Mouse (Mus musculus): ENCODE measurements around the gene Dlg1. TPM values are rescaled to one million over a fixed set of nuclear protein-coding genes. Genes with fewer than 3 reads are reported as not detected.

Dlg1 gene
- polyA plus RNA-seq, 1 experiment from 2014 or later: 28.5 TPM

DNA sequence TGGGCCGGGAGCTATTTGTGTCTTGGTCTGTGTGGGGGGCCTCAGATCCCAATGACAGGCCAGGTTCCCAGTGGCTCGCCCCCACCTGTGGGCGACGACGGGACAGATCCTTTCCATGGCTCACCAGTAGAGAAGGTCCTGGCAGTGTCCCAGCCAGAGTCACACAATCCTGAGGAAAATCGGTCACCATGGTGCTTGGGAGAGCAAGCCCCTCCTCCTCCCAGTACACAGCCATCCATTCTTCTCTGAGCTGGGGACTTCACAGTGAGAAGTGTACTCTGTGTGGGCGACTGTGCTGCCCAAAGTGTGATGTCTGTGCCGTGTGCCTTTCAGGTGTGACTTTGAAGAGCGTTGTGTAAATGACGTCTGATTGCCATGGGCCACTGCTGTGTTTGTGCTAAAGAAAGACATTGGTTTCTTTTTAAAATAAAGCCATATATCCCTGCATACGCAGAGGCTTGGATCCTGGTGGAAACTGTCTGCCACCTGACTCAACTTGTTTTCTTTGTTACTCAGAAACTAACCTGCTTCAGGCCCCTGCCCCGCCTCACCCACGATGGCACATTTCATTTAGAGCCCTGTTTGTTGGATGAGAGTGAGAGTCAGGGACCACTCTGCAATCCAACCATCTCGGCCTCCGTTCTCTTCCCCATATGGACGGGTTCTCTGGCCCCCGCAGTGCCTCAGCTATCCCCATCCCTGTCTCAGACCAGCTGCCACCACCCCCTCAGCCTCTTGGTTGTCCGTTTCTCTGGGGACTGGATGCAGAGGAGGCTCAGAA lies 235.5 kb downstream of the Dlg1 start:
- Histone ChIP-seq H3K4me2 (ENCODE audit: low read length) (no peak overlapping the region), H3K9ac (ENCODE audit: low read length) (no peak overlapping the region), H3K9me3 (ENCODE audit: control insufficient read depth, low read length) (0 out of 2 replicates have a peak, but pooled peaks cover 3% of the 10 kb centered on the region), H3K27me3 (replicated peaks; ENCODE audit: control insufficient read depth, insufficient read depth, low read length) (no peaks in the 10 kb centered on the region), H3K4me1 (replicated peaks; ENCODE audit: control insufficient read depth, insufficient read depth, low read length) (peaks cover 7% of the 10 kb centered on the region; the same call in 1 of the 2 replicates), H3K27ac (ENCODE audit: low read depth) (no peak overlapping the region), H3K36me3 (ENCODE audit: control insufficient read depth, insufficient read depth, low read length) (no peaks in the 10 kb centered on the region), H3K4me3 (ENCODE audit: low read depth, low read length) (no peak overlapping the region)
- DNase-seq (ENCODE audit: low spot score) (no peak), ATAC-seq (replicated peaks; ENCODE audit: low FRiP score, low TSS enrichment, low read depth) (no peak)
- 83% methylated on average over 18 of the region's 18 CpGs for WGBS

DNA sequence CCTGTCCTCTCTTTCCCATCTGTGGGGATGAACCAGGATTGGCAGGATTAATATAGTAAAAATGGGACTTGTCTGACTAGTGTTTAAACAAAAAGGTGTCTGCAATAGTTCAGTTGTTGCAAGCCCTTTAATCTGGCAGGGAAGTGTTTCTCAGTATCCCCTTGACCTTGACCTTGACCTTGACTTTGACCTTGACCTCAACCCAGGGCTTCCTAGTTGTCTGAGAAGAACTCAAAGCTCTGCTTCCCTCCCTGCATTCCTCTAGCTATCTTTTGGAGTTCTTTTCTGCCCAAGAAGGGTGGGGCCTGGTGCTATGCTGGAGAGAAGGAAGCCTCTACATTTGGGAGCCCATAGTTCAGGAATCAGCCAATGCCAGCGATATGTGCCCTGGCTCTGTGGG lies 238.6 kb downstream of the Dlg1 start:
- WGBS: 94% methylated on average over 1 of the region's 1 CpGs
- no peaks in the 10 kb centered on the region for H3K36me3 ChIP-seq (ENCODE audit: control insufficient read depth, insufficient read depth, low read length)
- no peaks in the 10 kb centered on the region for H3K27me3 ChIP-seq (replicated peaks; ENCODE audit: control insufficient read depth, insufficient read depth, low read length)
- ATAC-seq (replicated peaks; ENCODE audit: low FRiP score, low TSS enrichment, low read depth): no peak
- H3K4me2 ChIP-seq (ENCODE audit: low read length): no peak overlapping the region
- H3K9me3 ChIP-seq (ENCODE audit: control insufficient read depth, low read length): 0 out of 2 replicates have a peak, but pooled peaks cover 3% of the 10 kb centered on the region
- peaks cover 11% of the 10 kb centered on the region for H3K4me1 ChIP-seq (replicated peaks; ENCODE audit: control insufficient read depth, insufficient read depth, low read length)
- no peak for DNase-seq (ENCODE audit: low spot score)
- no peak overlapping the region for H3K27ac ChIP-seq (ENCODE audit: low read depth)
- H3K4me3 ChIP-seq (ENCODE audit: low read depth, low read length): no peak overlapping the region
- H3K9ac ChIP-seq (ENCODE audit: low read length): no peak overlapping the region

DNA sequence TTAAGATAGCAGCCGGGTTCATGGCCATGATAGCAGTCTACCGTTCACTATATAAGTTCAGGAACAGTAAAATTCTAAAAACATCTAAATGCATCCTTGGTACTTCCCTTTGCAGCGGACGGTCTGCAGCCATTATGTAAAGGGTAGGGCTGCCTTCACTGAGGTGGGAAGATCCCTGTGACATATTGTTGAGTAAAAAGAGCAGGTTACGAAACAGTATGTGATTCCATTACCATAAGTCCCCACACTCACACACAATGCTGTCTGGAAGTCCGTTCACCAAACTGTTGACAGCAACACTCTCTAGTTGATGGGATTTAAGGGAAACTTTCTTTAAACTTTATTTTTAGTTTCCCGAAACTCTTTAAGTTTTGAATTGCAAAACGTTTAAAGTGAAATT lies 240.0 kb downstream of the Dlg1 start:
- Histone ChIP-seq H3K4me2 (ENCODE audit: low read length) (no peak overlapping the region), H3K27ac (ENCODE audit: low read depth) (no peak overlapping the region), H3K27me3 (replicated peaks; ENCODE audit: control insufficient read depth, insufficient read depth, low read length) (no peaks in the 10 kb centered on the region), H3K9me3 (ENCODE audit: control insufficient read depth, low read length) (0 out of 2 replicates have a peak, but pooled peaks cover 3% of the 10 kb centered on the region), H3K4me3 (ENCODE audit: low read depth, low read length) (no peak overlapping the region), H3K36me3 (ENCODE audit: control insufficient read depth, insufficient read depth, low read length) (no peaks in the 10 kb centered on the region), H3K9ac (ENCODE audit: low read length) (no peak overlapping the region), H3K4me1 (replicated peaks; ENCODE audit: control insufficient read depth, insufficient read depth, low read length) (peaks cover 6% of the 10 kb centered on the region)
- ATAC-seq (replicated peaks; ENCODE audit: low FRiP score, low TSS enrichment, low read depth) (no peak), DNase-seq (ENCODE audit: low spot score) (no peak)
- 85% methylated on average over 8 of the region's 8 CpGs for WGBS

DNA sequence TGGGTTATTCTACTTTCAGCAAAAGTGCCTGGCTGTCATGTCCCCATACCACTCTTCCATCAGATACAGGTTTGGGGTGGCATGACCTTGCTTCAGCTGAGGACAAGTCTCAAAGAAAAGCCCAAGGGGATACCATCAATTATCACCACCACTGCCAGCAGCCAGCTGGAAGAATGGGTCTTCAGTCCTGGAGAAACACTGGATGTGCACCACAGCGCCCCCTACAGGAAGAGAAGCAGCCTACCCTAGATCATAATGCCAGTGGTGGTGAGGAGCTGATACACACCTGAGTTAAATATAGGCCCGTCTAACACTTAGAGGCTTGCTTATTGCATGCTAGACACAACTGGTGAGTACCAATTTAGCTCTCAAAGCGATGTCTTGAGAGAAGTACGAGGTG lies 242.1 kb downstream of the Dlg1 start:
- no peaks in the 10 kb centered on the region for H3K9me3 ChIP-seq (ENCODE audit: control insufficient read depth, low read length)
- no peak overlapping the region for H3K4me2 ChIP-seq (ENCODE audit: low read length)
- H3K9ac ChIP-seq (ENCODE audit: low read length): no peak overlapping the region
- H3K4me3 ChIP-seq (ENCODE audit: low read depth, low read length): no peak overlapping the region
- 74% methylated on average over 4 of the region's 4 CpGs for WGBS
- ATAC-seq (replicated peaks; ENCODE audit: low FRiP score, low TSS enrichment, low read depth): no peak
- DNase-seq (ENCODE audit: low spot score): no peak
- no peaks in the 10 kb centered on the region for H3K27me3 ChIP-seq (replicated peaks; ENCODE audit: control insufficient read depth, insufficient read depth, low read length)
- H3K36me3 ChIP-seq (ENCODE audit: control insufficient read depth, insufficient read depth, low read length): no peaks in the 10 kb centered on the region
- peaks cover 6% of the 10 kb centered on the region for H3K4me1 ChIP-seq (replicated peaks; ENCODE audit: control insufficient read depth, insufficient read depth, low read length)
- H3K27ac ChIP-seq (ENCODE audit: low read depth): no peak overlapping the region

DNA sequence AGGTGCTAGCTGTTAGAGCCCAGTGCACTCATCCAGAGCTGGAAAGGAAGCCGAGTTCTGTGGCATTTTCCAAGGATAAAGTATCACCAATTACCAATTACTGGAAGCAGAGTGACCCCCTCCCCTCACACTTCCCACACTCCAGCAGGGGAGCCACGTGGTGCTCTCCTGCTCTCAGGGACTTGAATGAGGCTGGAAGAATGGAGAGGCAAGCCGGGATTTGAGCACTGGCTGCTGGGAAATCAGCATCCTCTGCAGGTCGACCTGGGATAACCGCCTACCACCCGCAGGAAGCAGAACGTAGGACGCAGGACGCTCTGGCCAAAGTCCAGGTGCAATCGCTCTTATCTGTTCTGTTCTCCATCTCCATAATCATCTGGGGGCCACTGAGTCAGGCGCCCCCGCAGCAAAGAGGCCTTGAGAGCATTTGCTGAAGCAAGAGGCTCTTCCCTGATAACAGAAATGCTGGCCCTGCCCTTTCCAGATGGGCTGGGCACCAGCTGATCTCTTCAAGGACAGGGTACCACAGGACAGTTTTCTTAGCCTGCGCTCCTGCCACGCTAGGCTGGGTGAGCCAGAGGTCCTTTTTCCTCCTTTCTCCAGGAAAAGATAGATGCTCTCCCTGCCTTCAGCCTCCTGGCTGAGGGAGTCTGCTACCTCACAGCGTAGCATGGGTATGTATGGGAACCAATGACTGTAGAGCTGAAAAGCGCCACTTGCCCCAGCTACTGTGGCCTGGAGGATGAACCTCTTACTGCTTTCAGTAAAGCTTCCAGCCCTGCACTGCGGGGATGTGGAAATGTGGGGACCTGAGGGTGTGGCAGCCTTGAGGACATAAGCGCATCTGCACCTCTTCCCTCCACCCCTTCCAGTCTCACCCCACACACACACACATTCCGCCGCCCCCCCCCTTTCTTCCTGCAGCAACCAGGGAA lies 242.9 kb downstream of the Dlg1 start:
- 26% methylated on average over 20 of the region's 20 CpGs for WGBS
- ATAC-seq (replicated peaks; ENCODE audit: low FRiP score, low TSS enrichment, low read depth): no peak
- Histone ChIP-seq H3K4me3 (ENCODE audit: low read depth, low read length) (no peak overlapping the region), H3K9me3 (ENCODE audit: control insufficient read depth, low read length) (no peaks in the 10 kb centered on the region), H3K9ac (ENCODE audit: low read length) (no peak overlapping the region), H3K36me3 (ENCODE audit: control insufficient read depth, insufficient read depth, low read length) (no peaks in the 10 kb centered on the region), H3K4me2 (ENCODE audit: low read length) (peak overlapping the region; percentile 46), H3K27ac (ENCODE audit: low read depth) (no peak overlapping the region), H3K4me1 (replicated peaks; ENCODE audit: control insufficient read depth, insufficient read depth, low read length) (peaks cover 6% of the 10 kb centered on the region), H3K27me3 (replicated peaks; ENCODE audit: control insufficient read depth, insufficient read depth, low read length) (no peaks in the 10 kb centered on the region)
- DNase-seq (ENCODE audit: low spot score): no peak

DNA sequence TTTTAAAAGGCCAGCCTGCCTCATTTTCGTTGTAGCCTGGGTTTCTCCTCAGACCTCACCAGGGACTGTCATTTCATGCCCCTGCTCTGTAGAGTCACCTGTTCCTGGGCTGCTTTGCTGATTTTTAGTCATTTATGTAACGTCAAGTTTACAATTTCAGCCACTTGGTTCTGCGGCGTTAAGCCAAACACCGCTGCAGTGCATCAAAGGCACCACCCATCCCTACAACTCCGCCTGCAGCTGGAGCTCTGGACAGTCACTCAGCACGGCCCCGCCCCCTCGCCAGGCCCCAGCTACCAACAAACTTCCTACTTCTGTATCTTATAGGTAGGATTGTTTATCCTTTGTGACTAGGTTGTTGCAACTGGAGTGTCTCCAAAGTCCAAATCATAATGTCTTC lies 243.7 kb downstream of the Dlg1 start:
- Histone ChIP-seq H3K36me3 (ENCODE audit: control insufficient read depth, insufficient read depth, low read length) (no peaks in the 10 kb centered on the region), H3K27me3 (replicated peaks; ENCODE audit: control insufficient read depth, insufficient read depth, low read length) (no peaks in the 10 kb centered on the region), H3K4me2 (ENCODE audit: low read length) (peak overlapping the region; percentile 46), H3K4me3 (ENCODE audit: low read depth, low read length) (no peak overlapping the region), H3K9me3 (ENCODE audit: control insufficient read depth, low read length) (no peaks in the 10 kb centered on the region), H3K9ac (ENCODE audit: low read length) (no peak overlapping the region), H3K27ac (ENCODE audit: low read depth) (no peak overlapping the region), H3K4me1 (replicated peaks; ENCODE audit: control insufficient read depth, insufficient read depth, low read length) (peaks cover 6% of the 10 kb centered on the region)
- ATAC-seq (replicated peaks; ENCODE audit: low FRiP score, low TSS enrichment, low read depth) (0 out of 2 replicates have a peak, but pooled peaks have one; percentile 36), DNase-seq (ENCODE audit: low spot score) (no peak)
- 6% methylated on average over 9 of the region's 9 CpGs for WGBS

DNA sequence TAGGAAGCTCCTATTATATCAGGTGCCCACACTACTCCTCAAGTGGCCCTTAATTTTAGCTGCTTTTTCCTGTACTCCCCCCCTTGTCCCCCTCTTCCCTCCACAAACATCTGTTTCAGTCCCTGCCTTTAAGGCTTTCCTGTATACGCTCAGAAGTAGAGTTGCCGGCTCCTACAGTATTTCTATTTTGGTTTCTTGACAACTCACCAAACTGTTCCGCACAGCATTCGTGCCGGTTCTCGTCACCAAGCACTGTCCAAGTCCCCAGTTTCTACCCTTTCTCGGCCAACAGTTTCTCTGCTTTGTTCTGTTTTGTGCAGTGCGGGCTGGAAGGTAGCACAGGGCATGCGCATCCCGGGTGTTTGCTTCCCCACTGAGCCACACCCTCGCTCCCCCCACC lies 245.7 kb downstream of the Dlg1 start:
- no peak for DNase-seq (ENCODE audit: low spot score)
- Histone ChIP-seq H3K4me3 (ENCODE audit: low read depth, low read length) (no peak overlapping the region), H3K9ac (ENCODE audit: low read length) (no peak overlapping the region), H3K4me1 (replicated peaks; ENCODE audit: control insufficient read depth, insufficient read depth, low read length) (peaks cover 6% of the 10 kb centered on the region), H3K27me3 (replicated peaks; ENCODE audit: control insufficient read depth, insufficient read depth, low read length) (no peaks in the 10 kb centered on the region), H3K27ac (ENCODE audit: low read depth) (no peak overlapping the region), H3K4me2 (ENCODE audit: low read length) (no peak overlapping the region), H3K36me3 (ENCODE audit: control insufficient read depth, insufficient read depth, low read length) (no peaks in the 10 kb centered on the region), H3K9me3 (ENCODE audit: control insufficient read depth, low read length) (no peaks in the 10 kb centered on the region)
- ATAC-seq (replicated peaks; ENCODE audit: low FRiP score, low TSS enrichment, low read depth): no peak
- WGBS: 60% methylated on average over 11 of the region's 11 CpGs

DNA sequence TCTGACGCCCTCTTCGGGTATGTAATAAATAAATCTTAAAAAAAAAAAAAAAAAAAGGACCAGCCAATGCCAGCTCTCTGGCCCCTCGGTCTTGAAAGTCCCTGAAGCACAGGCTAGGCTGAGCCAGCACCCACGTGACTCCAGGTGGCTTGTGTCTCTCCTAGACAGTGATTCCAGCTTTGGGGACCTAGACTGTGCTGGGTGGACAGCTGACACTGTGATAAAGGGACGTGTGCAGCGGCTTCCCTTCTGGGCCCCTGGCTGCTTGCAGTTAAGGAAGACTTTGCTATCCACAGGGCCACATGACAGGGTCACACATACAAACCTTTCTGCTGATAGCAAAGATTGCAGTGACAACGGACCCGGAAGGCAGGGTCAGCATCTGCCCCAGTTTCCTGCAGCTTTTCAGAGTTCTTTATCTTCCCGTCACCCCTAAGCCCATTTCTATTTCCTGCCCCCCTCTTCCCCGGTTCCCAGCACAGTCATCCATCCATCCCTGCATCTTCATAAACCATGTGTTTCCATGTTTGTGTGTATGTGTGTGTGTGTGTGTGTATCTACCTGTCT lies 247.1 kb downstream of the Dlg1 start:
- no peak for DNase-seq (ENCODE audit: low spot score)
- Histone ChIP-seq H3K9me3 (ENCODE audit: control insufficient read depth, low read length) (no peaks in the 10 kb centered on the region), H3K27ac (ENCODE audit: low read depth) (no peak overlapping the region), H3K36me3 (ENCODE audit: control insufficient read depth, insufficient read depth, low read length) (no peaks in the 10 kb centered on the region), H3K4me1 (replicated peaks; ENCODE audit: control insufficient read depth, insufficient read depth, low read length) (peaks cover 6% of the 10 kb centered on the region), H3K9ac (ENCODE audit: low read length) (no peak overlapping the region), H3K27me3 (replicated peaks; ENCODE audit: control insufficient read depth, insufficient read depth, low read length) (no peaks in the 10 kb centered on the region), H3K4me2 (ENCODE audit: low read length) (no peak overlapping the region), H3K4me3 (ENCODE audit: low read depth, low read length) (no peak overlapping the region)
- no peak for ATAC-seq (replicated peaks; ENCODE audit: low FRiP score, low TSS enrichment, low read depth)
- 60% methylated on average over 10 of the region's 10 CpGs for WGBS
